Mouse (Mus musculus) naive thymus-derived CD4-positive, alpha-beta T cell, adult 5 months (primary cell): Measurements from ENCODE around the gene Olfr205. TPM values are rescaled to one million over a fixed set of nuclear protein-coding genes. Genes with fewer than 3 reads are reported as not detected.

Experiments
- polyA plus RNA-seq: library from polyadenylated mRNA; unstranded; fragments of 100-300 nt; shearing (Covaris generic); gene quantifications from one replicate; pipeline ENCODE4 v1.2.1, GENCODE M21; 2017

Gene Olfr205
- not detected for polyA plus RNA-seq

GRCm38 (mm10) chr16:59331038-59331437 is at the start of gene Olfr205:
Gene Olfr205 (minus strand): TSS chr16:59331138.

GRCm38 (mm10) chr16:59363893-59364292 is 33.0 kb upstream of the Olfr205 start, which contains the start of gene Olfr209:
Gene Olfr209 (minus strand): TSS chr16:59363993.

GRCm38 (mm10) chr16:59349146-59349545 is 18.2 kb upstream of the Olfr205 start, which contains the start of gene Olfr206:
Gene Olfr206 (minus strand): TSS chr16:59349246.

GRCm38 (mm10) chr16:59318148-59318547 is 12.8 kb downstream of the Olfr205 start, which contains the start of gene Olfr204:
Gene Olfr204 (minus strand): TSS chr16:59318248.

GRCm38 (mm10) chr16:59298581-59298980 is 32.4 kb downstream of the Olfr205 start, which contains the start of gene Olfr203:
Gene Olfr203 (plus strand): TSS chr16:59298881.

GRCm38 (mm10) chr16:59286693-59287092 is 44.2 kb downstream of the Olfr205 start, which contains the start of gene Olfr202:
Gene Olfr202 (minus strand): TSS chr16:59286793.

Other genes with a start within 250 kb of the Olfr205 start
- gene Olfr191, start 241.3 kb downstream of the Olfr205 start, polyA plus RNA-seq = not detected
- gene Olfr193, start 219.3 kb downstream of the Olfr205 start, polyA plus RNA-seq = not detected
- gene Olfr194, start 210.1 kb downstream of the Olfr205 start, polyA plus RNA-seq = not detected
- gene Olfr195, start 184.1 kb downstream of the Olfr205 start, polyA plus RNA-seq = not detected
- gene Olfr196, start 160.7 kb downstream of the Olfr205 start, polyA plus RNA-seq = 0.67 TPM
- gene Olfr198, start 127.6 kb downstream of the Olfr205 start, polyA plus RNA-seq = not detected
- gene Olfr199, start 111.4 kb downstream of the Olfr205 start, polyA plus RNA-seq = not detected
- not detected for gene Olfr201, start 58.5 kb downstream of the Olfr205 start, polyA plus RNA-seq
- not detected for gene Olfr202, start 44.3 kb downstream of the Olfr205 start, polyA plus RNA-seq
- not detected for gene Olfr203, start 32.3 kb downstream of the Olfr205 start, polyA plus RNA-seq
- gene Olfr204, start 12.9 kb downstream of the Olfr205 start, polyA plus RNA-seq = not detected
- gene Olfr206, start 18.1 kb upstream of the Olfr205 start, polyA plus RNA-seq = not detected
- gene Olfr209, start 32.9 kb upstream of the Olfr205 start, polyA plus RNA-seq = not detected
- not detected for gene Gabrr3, start 76.2 kb upstream of the Olfr205 start, polyA plus RNA-seq
- 49.0 TPM for gene Riox2, start 140.6 kb upstream of the Olfr205 start, polyA plus RNA-seq